Mouse (Mus musculus) midbrain, embryonic 13.5 days (tissue): ENCODE data around the gene Arid5b. TPM values are rescaled to one million over a fixed set of nuclear protein-coding genes. Genes with fewer than 3 reads are reported as not detected.
A peak's percentile ranks its signal among the peaks of the same experiment; 100 is the strongest.

Source experiments
- ATAC-seq: fragments of 200-750 bp; cut with Nextera tagmentation; 2 replicates; pipeline ENCODE4 v1.8.0; 2017; ENCODE audit warnings: mild to moderate bottlenecking, moderate TSS enrichment, moderate library complexity
- H3K27ac ChIP-seq: fragments of 300-500 bp; sonication (generic); 2 replicates; pipeline ENCODE4 v1.5.1; 2015; ENCODE audit warnings: inconsistent platforms, mild to moderate bottlenecking, moderate library complexity
- H3K27me3 ChIP-seq: fragments of 300-500 bp; sonication (generic); 2 replicates; pipeline ENCODE4 v1.6.1; 2015; ENCODE audit warnings: mild to moderate bottlenecking, inconsistent platforms
- H3K36me3 ChIP-seq: fragments of 300-500 bp; sonication (generic); 2 replicates; pipeline ENCODE4 v1.6.1; 2015; ENCODE audit warnings: mild to moderate bottlenecking, inconsistent platforms
- H3K4me1 ChIP-seq: fragments of 300-500 bp; sonication (generic); replicated peaks from 2 replicates; pipeline ENCODE4 v1.6.1; 2015; ENCODE audit warnings: inconsistent platforms
- H3K4me2 ChIP-seq: fragments of 300-500 bp; sonication (generic); replicated peaks from 2 replicates; pipeline ENCODE4 v1.6.1; 2015; ENCODE audit warnings: moderate library complexity, mild to moderate bottlenecking, inconsistent platforms
- H3K4me3 ChIP-seq: fragments of 300-500 bp; sonication (generic); replicated peaks from 2 replicates; pipeline ENCODE4 v1.5.1; 2015; ENCODE audit warnings: mild to moderate bottlenecking, inconsistent platforms
- H3K9ac ChIP-seq: fragments of 300-500 bp; sonication (generic); replicated peaks from 2 replicates; pipeline ENCODE4 v1.6.1; 2015; ENCODE audit warnings: mild to moderate bottlenecking, inconsistent platforms
- H3K9me3 ChIP-seq: fragments of 300-500 bp; sonication (generic); 2 replicates; pipeline ENCODE4 v1.6.1; 2016; ENCODE audit warnings: mild to moderate bottlenecking, inconsistent platforms
- WGBS: fragments of 180-500 bp; shearing (Covaris S2); methylation state at CpG from one replicate; pipeline ENCODE4 v1.1.7; 2015; 5-methylcytosine and 5-hydroxymethylcytosine counted together
- polyA plus RNA-seq: library from polyadenylated mRNA; unstranded; fragments of >200 nt; fragmentation: Nextera tagmentation; extraction: Ambion mirVana; gene quantifications from 2 replicates; pipeline ENCODE4 v1.2.1, GENCODE M21; 2015

Arid5b gene
- polyA plus RNA-seq, 1 experiment from 2014 or later: 20.5 TPM

GRCm38 (mm10) chr10:68063806-68064545 is 214.6 kb downstream of the Arid5b start:
- Histone ChIP-seq H3K4me3 (no peak overlapping the region), H3K27me3 (no peaks in the 10 kb centered on the region), H3K9me3 (no peaks in the 10 kb centered on the region), H3K4me1 (peaks cover 32% of the 10 kb centered on the region), H3K27ac (peak overlapping the region; percentile 21; the same call in 1 of the 2 replicates), H3K4me2 (no peak overlapping the region), H3K9ac (no peak overlapping the region), H3K36me3 (no peaks in the 10 kb centered on the region)
- 31% methylated on average over 8 of the region's 8 CpGs for WGBS
- ATAC-seq: no peak

- WGBS: 30% methylated on average over 8 of the region's 8 CpGs
- Histone ChIP-seq H3K4me2 (no peak overlapping the region), H3K9me3 (no peaks in the 10 kb centered on the region), H3K4me3 (no peak overlapping the region), H3K36me3 (no peaks in the 10 kb centered on the region), H3K27me3 (no peaks in the 10 kb centered on the region), H3K9ac (no peak overlapping the region), H3K4me1 (peaks cover 32% of the 10 kb centered on the region), H3K27ac (peak overlapping the region; percentile 66)
- ATAC-seq: no peak
These were observed 217.3 kb downstream of the Arid5b start for GRCm38 (mm10) chr10:68061249-68061615.

- Histone ChIP-seq H3K4me1 (peaks cover 32% of the 10 kb centered on the region), H3K9me3 (no peaks in the 10 kb centered on the region), H3K9ac (no peak overlapping the region), H3K36me3 (no peaks in the 10 kb centered on the region), H3K4me2 (no peak overlapping the region), H3K27ac (peak overlapping the region; percentile 66), H3K4me3 (no peak overlapping the region), H3K27me3 (no peaks in the 10 kb centered on the region)
- ATAC-seq: no peak
- WGBS: 60% methylated on average over 16 of the region's 16 CpGs
These were observed 217.8 kb downstream of the Arid5b start for GRCm38 (mm10) chr10:68060590-68061248.

GRCm38 (mm10) chr10:68058378-68058777 is 220.2 kb downstream of the Arid5b start:
- Histone ChIP-seq H3K4me1 (peaks cover 16% of the 10 kb centered on the region), H3K27ac (no peak overlapping the region), H3K9me3 (no peaks in the 10 kb centered on the region), H3K27me3 (no peaks in the 10 kb centered on the region), H3K4me2 (no peak overlapping the region), H3K9ac (no peak overlapping the region), H3K4me3 (no peak overlapping the region), H3K36me3 (no peaks in the 10 kb centered on the region)
- no peak for ATAC-seq
- WGBS: 98% methylated on average over 1 of the region's 1 CpGs

GRCm38 (mm10) chr10:68057841-68058240 is 220.7 kb downstream of the Arid5b start:
- no peak overlapping the region for H3K9ac ChIP-seq
- H3K36me3 ChIP-seq: no peaks in the 10 kb centered on the region
- no peak overlapping the region for H3K27ac ChIP-seq
- H3K9me3 ChIP-seq: no peaks in the 10 kb centered on the region
- H3K4me1 ChIP-seq: peaks cover 16% of the 10 kb centered on the region
- no peaks in the 10 kb centered on the region for H3K27me3 ChIP-seq
- H3K4me2 ChIP-seq: no peak overlapping the region
- no peak for ATAC-seq
- H3K4me3 ChIP-seq: no peak overlapping the region
- WGBS: 97% methylated on average over 3 of the region's 3 CpGs

- Histone ChIP-seq H3K27me3 (no peaks in the 10 kb centered on the region), H3K4me3 (no peak overlapping the region)
- WGBS: 88% methylated on average over 6 of the region's 6 CpGs
These were observed 223.8 kb downstream of the Arid5b start for GRCm38 (mm10) chr10:68054706-68055105.

GRCm38 (mm10) chr10:68054131-68054530 is 224.4 kb downstream of the Arid5b start:
- no peaks in the 10 kb centered on the region for H3K36me3 ChIP-seq
- no peaks in the 10 kb centered on the region for H3K27me3 ChIP-seq
- no peak for ATAC-seq
- no peak overlapping the region for H3K27ac ChIP-seq
- WGBS: 87% methylated on average over 5 of the region's 5 CpGs
- no peak overlapping the region for H3K4me3 ChIP-seq
- no peaks in the 10 kb centered on the region for H3K4me1 ChIP-seq
- no peak overlapping the region for H3K9ac ChIP-seq
- H3K9me3 ChIP-seq: no peaks in the 10 kb centered on the region
- no peak overlapping the region for H3K4me2 ChIP-seq

More at GRCm38 (mm10) chr10:68054706-68055105, 223.8 kb downstream of the Arid5b start:
- Histone ChIP-seq H3K27ac (no peak overlapping the region), H3K4me1 (no peaks in the 10 kb centered on the region), H3K9me3 (no peaks in the 10 kb centered on the region), H3K4me2 (no peak overlapping the region), H3K9ac (no peak overlapping the region), H3K36me3 (no peaks in the 10 kb centered on the region)
- ATAC-seq: no peak

GRCm38 (mm10) chr10:68052307-68052706 is 226.2 kb downstream of the Arid5b start:
- no peaks in the 10 kb centered on the region for H3K27me3 ChIP-seq
- H3K9ac ChIP-seq: no peak overlapping the region
- H3K4me3 ChIP-seq: no peak overlapping the region
- no peak overlapping the region for H3K27ac ChIP-seq
- no peaks in the 10 kb centered on the region for H3K36me3 ChIP-seq
- no peaks in the 10 kb centered on the region for H3K9me3 ChIP-seq
- 88% methylated on average over 8 of the region's 8 CpGs for WGBS
- no peaks in the 10 kb centered on the region for H3K4me1 ChIP-seq
- ATAC-seq: no peak
- no peak overlapping the region for H3K4me2 ChIP-seq

GRCm38 (mm10) chr10:68051316-68051933 is 227.1 kb downstream of the Arid5b start:
- Histone ChIP-seq H3K4me1 (no peaks in the 10 kb centered on the region), H3K4me2 (no peak overlapping the region), H3K4me3 (no peak overlapping the region), H3K36me3 (no peaks in the 10 kb centered on the region), H3K9ac (no peak overlapping the region), H3K9me3 (no peaks in the 10 kb centered on the region), H3K27ac (no peak overlapping the region), H3K27me3 (no peaks in the 10 kb centered on the region; the same call in 1 of the 2 replicates)
- WGBS: 84% methylated on average over 14 of the region's 14 CpGs
- no peak for ATAC-seq

- 90% methylated on average over 13 of the region's 13 CpGs for WGBS
- no peak for ATAC-seq
- H3K27me3 ChIP-seq: no peaks in the 10 kb centered on the region; the same call in 1 of the 2 replicates
These were observed 227.7 kb downstream of the Arid5b start for GRCm38 (mm10) chr10:68050882-68051281.

GRCm38 (mm10) chr10:68048641-68049305 is 229.8 kb downstream of the Arid5b start:
- Histone ChIP-seq H3K4me1 (peaks cover 4% of the 10 kb centered on the region; the same call in 1 of the 2 replicates), H3K4me3 (no peak overlapping the region), H3K36me3 (no peaks in the 10 kb centered on the region), H3K27ac (no peak overlapping the region), H3K27me3 (no peaks in the 10 kb centered on the region; the same call in 1 of the 2 replicates), H3K9me3 (no peaks in the 10 kb centered on the region), H3K4me2 (no peak overlapping the region), H3K9ac (no peak overlapping the region)
- WGBS: 92% methylated on average over 8 of the region's 8 CpGs
- no peak for ATAC-seq

More at GRCm38 (mm10) chr10:68050882-68051281, 227.7 kb downstream of the Arid5b start:
- no peaks in the 10 kb centered on the region for H3K4me1 ChIP-seq
- H3K9me3 ChIP-seq: no peaks in the 10 kb centered on the region
- H3K4me3 ChIP-seq: no peak overlapping the region
- no peak overlapping the region for H3K27ac ChIP-seq
- no peak overlapping the region for H3K4me2 ChIP-seq
- H3K9ac ChIP-seq: no peak overlapping the region
- H3K36me3 ChIP-seq: no peaks in the 10 kb centered on the region

- H3K4me1 ChIP-seq: peaks cover 13% of the 10 kb centered on the region
- H3K9ac ChIP-seq: no peak overlapping the region
- H3K9me3 ChIP-seq: no peaks in the 10 kb centered on the region
- H3K4me2 ChIP-seq: no peak overlapping the region
- H3K27me3 ChIP-seq: no peaks in the 10 kb centered on the region; the same call in 1 of the 2 replicates
- ATAC-seq: no peak
- peaks cover 3% of the 10 kb centered on the region; the same call in 1 of the 2 replicates for H3K36me3 ChIP-seq
- H3K4me3 ChIP-seq: no peak overlapping the region
- H3K27ac ChIP-seq: no peak overlapping the region
- WGBS: 66% methylated on average over 8 of the region's 8 CpGs
These were observed 233.7 kb downstream of the Arid5b start for GRCm38 (mm10) chr10:68044864-68045263.
